ENCODE assay signal across 8 mouse cellular contexts in genomic region chr8:81013811-81014530, GRCm38 (mm10). TPM values are rescaled to one million over a fixed set of nuclear protein-coding genes. Genes with fewer than 3 reads are reported as not detected.
DNase-seq lines count a peak whose midpoint lies in the region; ATAC-seq and TF ChIP-seq lines count a peak whose summit lies in the region.

No protein-coding gene starts in this region.

- peak overlapping the region; percentile 81 for H3K4me2 ChIP-seq in forebrain, embryonic 16.5 days (ENCODE audit: low read length)
- H3K4me2 ChIP-seq in kidney, postnatal 0 days (ENCODE audit: low read length) = peak overlapping the region; percentile 96

- no peaks in the 10 kb centered on the region for H3K9me3 ChIP-seq in forebrain, embryonic 16.5 days (ENCODE audit: control insufficient read depth, low read length)
- no peaks in the 10 kb centered on the region for H3K9me3 ChIP-seq in kidney, postnatal 0 days (replicated peaks; ENCODE audit: low read length)

- H3K4me3 ChIP-seq in bone marrow, adult 2 months (replicated peaks; ENCODE audit: control insufficient read depth, low read depth, low read length) = peak overlapping the region; percentile 96
- H3K4me3 ChIP-seq in forebrain, embryonic 16.5 days (replicated peaks; ENCODE audit: low read length) = peak overlapping the region; percentile 97
- H3K4me3 ChIP-seq in kidney, postnatal 0 days (replicated peaks; ENCODE audit: low read depth, low read length) = peak overlapping the region; percentile 89

- peak overlapping the region; percentile 88 for H3K27ac ChIP-seq in bone marrow, adult 2 months (ENCODE audit: control insufficient read depth, insufficient read depth, low read depth, low read length, poor library complexity)
- peak overlapping the region; percentile 82 for H3K27ac ChIP-seq in forebrain, embryonic 16.5 days (ENCODE audit: low read length)
- H3K27ac ChIP-seq in kidney, postnatal 0 days = peak overlapping the region; percentile 94

- no peaks in the 10 kb centered on the region for H3K27me3 ChIP-seq in forebrain, embryonic 16.5 days (replicated peaks; ENCODE audit: control insufficient read depth, insufficient read depth, low read length)
- no peaks in the 10 kb centered on the region for H3K27me3 ChIP-seq in kidney, postnatal 0 days (ENCODE audit: insufficient read depth, low read length)

- TF ChIP-seq POLR2A in bone marrow, adult 2 months (IDR thresholded peaks at IDR 0.05; ENCODE audit: borderline replicate concordance, control insufficient read depth, low read depth, low read length) = no peak; the same call in 1 of the 2 replicates

- H3K9ac ChIP-seq in forebrain, embryonic 16.5 days (replicated peaks; ENCODE audit: low read depth, low read length) = peak overlapping the region; percentile 92
- H3K9ac ChIP-seq in kidney, postnatal 0 days (ENCODE audit: low read depth, low read length) = peak overlapping the region; percentile 89

- peak; percentile 0; the same call in 1 of the 2 replicates for ATAC-seq in forebrain, embryonic 16.5 days
- peak; percentile 11 for ATAC-seq in kidney, postnatal 0 days (replicated peaks; ENCODE audit: low FRiP score, low read depth)
- no peak for ATAC-seq in megakaryocyte progenitor cell, adult 5-6 weeks (replicated peaks; ENCODE audit: poor library complexity)
- no peak for ATAC-seq in monocyte, adult 5-6 weeks (replicated peaks; ENCODE audit: insufficient number of reproducible peaks, low FRiP score, low TSS enrichment, poor library complexity, severe bottlenecking)

- H3K4me1 ChIP-seq in bone marrow, adult 2 months (ENCODE audit: control insufficient read depth, insufficient read depth, low read length) = no peaks in the 10 kb centered on the region; the same call in 1 of the 2 replicates
- H3K4me1 ChIP-seq in forebrain, embryonic 16.5 days (replicated peaks; ENCODE audit: control insufficient read depth, insufficient read depth, low read length) = peaks cover 34% of the 10 kb centered on the region
- 0 out of 2 replicates have a peak, but pooled peaks cover 2% of the 10 kb centered on the region for H3K4me1 ChIP-seq in kidney, postnatal 0 days (replicated peaks; ENCODE audit: insufficient read depth, low read length)

- no peaks in the 10 kb centered on the region for H3K36me3 ChIP-seq in forebrain, embryonic 16.5 days (ENCODE audit: control insufficient read depth, insufficient read depth)
- no peaks in the 10 kb centered on the region for H3K36me3 ChIP-seq in kidney, postnatal 0 days (ENCODE audit: insufficient read depth, low read length)

- WGBS in bone marrow, adult 2 months = under 1% methylated on average over 45 of the region's 45 CpGs
- WGBS in forebrain, embryonic 16.5 days = 3% methylated on average over 42 of the region's 45 CpGs
- WGBS in kidney, postnatal 0 days = under 1% methylated on average over 45 of the region's 45 CpGs

- DNase-seq in lung, adult 18-20 months = peak; percentile 14 to 18
- no peak for DNase-seq in lung, postnatal 25 days (ENCODE audit: low spot score)
- DNase-seq in kidney, postnatal 0 days (ENCODE audit: low spot score) = peak; percentile 21
- DNase-seq in mesoderm, embryonic 11.5 days (ENCODE audit: low read depth, low spot score) = peak; percentile 4

- no peak for TF ChIP-seq CTCF in bone marrow, adult 2 months (IDR thresholded peaks at IDR 0.05; ENCODE audit: control insufficient read depth, insufficient read depth, low read length)
- TF ChIP-seq CTCF in kidney, postnatal 0 days (IDR thresholded peaks at IDR 0.05; ENCODE audit: low read depth) = no peak

RNA-seq across cellular contexts. Expression of gene Usp38, which starts 0.8 kb away (rescaled TPM):
- polyA plus RNA-seq in bone marrow, adult 2 months (2011; ENCODE audit: insufficient read depth, insufficient read length, low replicate concordance, missing spikeins) = 5.0 and 6.7 TPM in 2 replicates
- polyA plus RNA-seq in forebrain, embryonic 16.5 days (2015; fragmentation: Nextera tagmentation; extraction: Ambion mirVana) = 21.4 and 24.6 TPM in 2 replicates
- 15.3 and 15.8 TPM in 2 replicates for polyA plus RNA-seq in kidney, postnatal 0 days (2015; fragmentation: Nextera tagmentation; extraction: Ambion mirVana)
- total RNA-seq in megakaryocyte progenitor cell, adult 5-6 weeks (2015) = 33.6 and 34.4 TPM in 2 replicates
- total RNA-seq in megakaryocyte progenitor cell, adult 5-6 weeks (2017) = 28.3 and 31.6 TPM in 2 replicates
- 44.5 to 46.0 TPM (median 45.3 TPM) in 3 replicates for total RNA-seq in monocyte, adult 5-6 weeks (2017)

Comparison
In these comparisons a context has a peak if more than half of its experiments do, and no peak if none do; other contexts are left out.
1. ATAC-seq: peak in forebrain, embryonic 16.5 days (single experiment) and kidney, postnatal 0 days (single experiment); none in megakaryocyte progenitor cell, adult 5-6 weeks (single experiment) and monocyte, adult 5-6 weeks (single experiment).
2. Peak in every context shown above with its lines, with median percentiles within 50 percentile points of each other: H3K27ac ChIP-seq and H3K4me3 ChIP-seq.